In genomic region chr11:87026096-87026875, GRCm38 (mm10) we compare ENCODE assay signal across 10 mouse cellular contexts. TPM values are rescaled to one million over a fixed set of nuclear protein-coding genes. Genes with fewer than 3 reads are reported as not detected.
DNase-seq lines count a peak whose midpoint lies in the region; ATAC-seq and TF ChIP-seq lines count a peak whose summit lies in the region.
"Had no signal": no experiment of that assay in that cellular context is flagged by ENCODE, and none has a peak within 500 bp of the region (broad histone marks: within the 10 kb centered on the region; RNA-seq: fewer than 3 reads in every experiment).

No protein-coding gene starts in this region.

- ATAC-seq in intestine, embryonic 15.5 days, result peak; percentile 66

- H3K4me3 ChIP-seq in bone marrow macrophage, adult 2 months (ENCODE audit: insufficient read depth, low read length), result no peak overlapping the region
- H3K4me3 ChIP-seq in intestine, embryonic 15.5 days (replicated peaks), result no peak overlapping the region
- peak overlapping the region; percentile 62 for H3K4me3 ChIP-seq in megakaryocyte, embryonic 14.5 days (replicated peaks)
- H3K4me3 ChIP-seq in forebrain, embryonic 10.5 days, result no peak overlapping the region
- H3K4me3 ChIP-seq: erythroblast, embryonic 14.5 days had no signal

- WGBS in intestine, embryonic 15.5 days, result 66% methylated on average over 9 of the region's 9 CpGs
- WGBS in forebrain, embryonic 10.5 days, result 84% methylated on average over 9 of the region's 9 CpGs

- peak overlapping the region; percentile 99 for H3K27ac ChIP-seq in bone marrow macrophage, adult 2 months (ENCODE audit: insufficient read depth, low read depth, low read length)
- H3K27ac ChIP-seq in intestine, embryonic 15.5 days, result 0 out of 2 replicates have a peak overlapping the region, but pooled peaks have one; percentile 15
- H3K27ac ChIP-seq in forebrain, embryonic 10.5 days, result no peak overlapping the region

- DNase-seq in kidney, adult 9 months, result peak; percentile 14
- no peak for DNase-seq in kidney, postnatal 4 days
- DNase-seq in forebrain, embryonic 10.5 days (ENCODE audit: extremely low spot score, low spot score), result no peak
- no peak for DNase-seq in right cerebral cortex, postnatal 10 days (ENCODE audit: low spot score in 2 of 2)
- no peak for DNase-seq in thymus, postnatal 0 days (ENCODE audit: low spot score)

- TF ChIP-seq CTCF in bone marrow macrophage, adult 2 months (IDR thresholded peaks at IDR 0.05; ENCODE audit: low read depth, low read length), result no peak

- no peaks in the 10 kb centered on the region for H3K36me3 ChIP-seq in intestine, embryonic 15.5 days
- no peaks in the 10 kb centered on the region for H3K36me3 ChIP-seq in megakaryocyte, embryonic 14.5 days (replicated peaks; ENCODE audit: low read length)
- H3K36me3 ChIP-seq in forebrain, embryonic 10.5 days (replicated peaks), result no peaks in the 10 kb centered on the region
- H3K36me3 ChIP-seq: G1E had no signal

- H3K4me2 ChIP-seq in intestine, embryonic 15.5 days (replicated peaks), result no peak overlapping the region

- H3K9ac ChIP-seq in intestine, embryonic 15.5 days, result no peak overlapping the region

- no peak for TF ChIP-seq POLR2A in bone marrow macrophage, adult 2 months (IDR thresholded peaks at IDR 0.05; ENCODE audit: borderline replicate concordance, low read depth, low read length)

- H3K4me1 ChIP-seq in bone marrow macrophage, adult 2 months (ENCODE audit: control insufficient read depth, insufficient read depth, low read length), result peaks cover 61% of the 10 kb centered on the region
- H3K4me1 ChIP-seq in intestine, embryonic 15.5 days (replicated peaks), result peaks cover 11% of the 10 kb centered on the region; the same call in 1 of the 2 replicates
- peaks cover 26% of the 10 kb centered on the region for H3K4me1 ChIP-seq in megakaryocyte, embryonic 14.5 days
- H3K4me1 ChIP-seq in forebrain, embryonic 10.5 days, result 0 out of 2 replicates have a peak, but pooled peaks cover 3% of the 10 kb centered on the region

- no peaks in the 10 kb centered on the region for H3K9me3 ChIP-seq in intestine, embryonic 15.5 days
- peaks cover 4% of the 10 kb centered on the region for H3K9me3 ChIP-seq in megakaryocyte, embryonic 14.5 days
- no peaks in the 10 kb centered on the region for H3K9me3 ChIP-seq in forebrain, embryonic 10.5 days

- no peaks in the 10 kb centered on the region for H3K27me3 ChIP-seq in intestine, embryonic 15.5 days (replicated peaks)
- peaks cover 5% of the 10 kb centered on the region for H3K27me3 ChIP-seq in megakaryocyte, embryonic 14.5 days (replicated peaks)
- H3K27me3 ChIP-seq in forebrain, embryonic 10.5 days (ENCODE audit: poor library complexity, severe bottlenecking), result no peaks in the 10 kb centered on the region

RNA-seq across cellular contexts. Expression of gene Ypel2, which starts 32.8 kb away (rescaled TPM):
- polyA plus RNA-seq in bone marrow macrophage, adult 2 months (2012; ENCODE audit: insufficient read depth, insufficient read length, missing spikeins), result 19.5 and 19.8 TPM in 2 replicates
- polyA plus RNA-seq in intestine, embryonic 15.5 days (2015; fragmentation: Nextera tagmentation; extraction: Ambion mirVana), result 7.5 TPM in 2 replicates
- polyA plus RNA-seq in megakaryocyte, embryonic 14.5 days (2012; ENCODE audit: insufficient read depth, low replicate concordance), result 1.7 and 4.5 TPM in 2 replicates
- polyA plus RNA-seq in forebrain, embryonic 10.5 days (2016; fragmentation: Nextera tagmentation; extraction: Ambion mirVana), result 2.9 and 3.2 TPM in 2 replicates
- polyA plus RNA-seq in thymus, postnatal 0 days (2015; fragmentation: Nextera tagmentation; extraction: Ambion mirVana), result 9.5 and 9.6 TPM in 2 replicates

RNA-seq across cellular contexts. Expression of gene Gdpd1, which starts 47.6 kb away (rescaled TPM):
- 41.1 and 43.1 TPM in 2 replicates for polyA plus RNA-seq in bone marrow macrophage, adult 2 months (2012; ENCODE audit: insufficient read depth, insufficient read length, missing spikeins)
- polyA plus RNA-seq in intestine, embryonic 15.5 days (2015; fragmentation: Nextera tagmentation; extraction: Ambion mirVana), result 23.7 and 23.9 TPM in 2 replicates
- polyA plus RNA-seq in megakaryocyte, embryonic 14.5 days (2012; ENCODE audit: insufficient read depth, low replicate concordance), result 1.2 TPM in 1 of 2 replicates, not detected in the other
- 42.5 and 45.3 TPM in 2 replicates for polyA plus RNA-seq in forebrain, embryonic 10.5 days (2016; fragmentation: Nextera tagmentation; extraction: Ambion mirVana)
- polyA plus RNA-seq in thymus, postnatal 0 days (2015; fragmentation: Nextera tagmentation; extraction: Ambion mirVana), result 12.6 and 14.6 TPM in 2 replicates
